Mouse (Mus musculus): ENCODE data around the gene Ppp1r26. TPM values are rescaled to one million over a fixed set of nuclear protein-coding genes. Genes with fewer than 3 reads are reported as not detected.

Ppp1r26 gene
- total RNA-seq, 2 experiments from 2014 or later = 0.29 to 0.40 TPM

DNA sequence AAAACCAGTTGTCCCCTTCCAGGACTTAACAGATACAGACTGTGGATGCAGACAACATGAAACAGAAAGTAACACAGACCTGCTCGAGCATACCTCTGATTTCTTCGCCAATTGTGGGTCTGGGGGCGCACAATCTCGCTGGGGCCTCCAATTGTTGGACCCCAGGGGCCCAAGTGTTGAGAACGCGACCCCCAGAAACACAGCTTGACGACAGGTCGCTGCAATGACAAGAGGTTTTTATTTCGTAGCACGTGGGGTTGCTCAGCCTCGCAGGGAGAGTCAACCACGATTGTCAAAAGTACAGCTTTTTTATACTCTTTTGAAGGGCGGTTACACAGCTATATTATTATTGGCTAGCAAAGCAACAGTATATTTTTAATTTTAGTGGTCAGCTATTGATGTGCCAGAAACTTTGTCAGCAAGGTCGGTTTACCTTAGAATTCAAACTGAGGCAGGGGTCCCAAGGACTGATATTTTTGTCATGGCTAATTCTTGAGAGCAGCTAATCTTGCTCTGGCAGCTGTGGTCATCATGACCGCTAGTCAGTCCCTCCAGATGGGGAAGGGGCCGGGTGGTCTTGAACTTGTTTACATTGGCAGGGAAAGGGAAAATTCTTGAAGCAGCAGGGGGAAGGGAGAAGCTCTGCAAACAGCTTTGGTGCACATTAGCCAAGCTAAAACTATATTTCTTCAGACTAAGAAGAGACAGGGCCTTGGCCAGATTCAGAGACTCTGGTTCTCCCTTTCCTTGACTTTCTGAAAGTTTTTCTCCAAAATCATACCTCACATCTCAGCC, 49.4 kb downstream of the Ppp1r26 start:
- ATAC-seq (ENCODE audit: poor library complexity, severe bottlenecking) = no peak

DNA sequence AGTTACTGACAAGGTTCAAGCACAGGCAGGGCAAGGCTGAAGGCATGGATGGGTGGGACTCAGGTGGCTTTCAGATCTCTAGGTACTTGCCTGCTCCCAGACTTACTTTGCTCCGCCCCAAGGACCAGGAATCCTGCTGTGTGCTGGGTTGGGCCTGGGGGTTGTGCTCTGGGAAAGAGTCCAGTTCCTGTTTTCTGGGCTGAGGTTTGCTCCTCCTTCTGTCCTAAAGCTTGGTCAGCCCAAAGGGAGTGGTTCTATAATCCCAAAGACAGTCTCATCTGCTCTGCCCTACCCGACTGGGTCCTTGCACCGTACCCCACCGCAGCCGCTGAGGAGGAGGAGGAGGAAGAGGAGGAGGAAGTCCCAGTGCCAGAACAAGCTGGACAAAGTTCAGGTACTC, 50.1 kb downstream of the Ppp1r26 start, which contains the start of gene Gbgt1:
TSS of gene Gbgt1 (plus strand) at position 221 of the 400 bp plus-strand sequence.
- peak; percentile 62 for ATAC-seq (ENCODE audit: poor library complexity, severe bottlenecking)

DNA sequence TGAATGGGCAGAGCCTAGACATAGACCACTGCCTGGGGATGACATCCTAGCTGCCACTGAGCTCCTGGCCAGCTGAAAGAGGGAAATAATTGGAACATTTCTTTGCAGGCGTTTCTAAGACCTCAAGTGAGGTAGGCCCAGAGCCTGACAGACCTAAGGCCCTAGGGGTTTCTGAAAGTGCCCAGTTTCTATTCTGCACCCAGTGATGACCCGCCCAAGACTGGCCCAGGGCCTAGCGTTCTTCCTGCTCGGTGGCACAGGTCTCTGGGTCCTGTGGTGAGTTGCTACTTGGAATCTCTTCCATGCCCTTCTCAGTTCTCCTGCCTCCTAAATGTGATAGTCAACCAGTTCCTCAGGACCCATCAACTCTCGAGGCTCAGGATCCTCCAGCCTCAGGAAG, 51.0 kb downstream of the Ppp1r26 start:
- ATAC-seq (ENCODE audit: poor library complexity, severe bottlenecking) = no peak

DNA sequence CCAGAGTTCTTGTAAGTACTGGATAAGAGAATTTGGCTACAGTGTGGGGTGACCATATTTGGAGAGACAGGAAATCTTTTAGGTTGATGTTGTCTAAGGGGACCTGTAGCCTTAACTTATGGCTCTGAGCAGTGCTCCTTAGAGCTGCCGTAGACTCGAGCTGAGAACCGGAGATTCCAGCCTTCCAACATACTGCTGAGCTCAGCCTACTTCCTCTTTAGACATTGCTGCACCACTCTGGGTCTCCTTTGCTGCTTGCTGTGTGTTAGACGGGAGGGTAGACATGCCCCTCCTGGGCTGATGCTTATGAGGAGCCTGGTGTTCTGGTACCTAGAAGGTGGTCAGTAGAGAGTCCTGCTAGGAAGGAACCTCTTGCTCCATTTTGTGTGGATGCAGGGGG, 51.8 kb downstream of the Ppp1r26 start:
- ATAC-seq (ENCODE audit: poor library complexity, severe bottlenecking) = no peak

DNA sequence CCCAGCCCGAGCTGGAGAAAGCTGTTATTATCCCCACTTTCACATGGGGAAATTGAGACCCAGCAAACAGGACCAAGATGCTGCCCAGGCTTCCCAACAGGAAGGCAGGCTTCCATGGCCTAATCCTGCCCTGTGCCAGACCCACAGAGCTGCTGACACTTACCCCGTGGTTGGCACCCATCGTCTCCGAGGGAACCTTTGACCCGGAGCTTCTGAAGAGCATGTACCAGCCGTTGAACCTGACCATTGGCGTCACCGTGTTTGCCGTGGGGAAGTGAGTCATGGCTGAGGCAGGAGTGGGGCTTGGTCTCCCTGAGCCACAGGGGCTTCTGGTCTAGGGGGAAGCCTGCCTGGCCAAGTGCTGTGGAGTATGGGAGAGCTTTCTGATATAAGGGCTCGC, 56.4 kb downstream of the Ppp1r26 start:
- ATAC-seq (ENCODE audit: poor library complexity, severe bottlenecking) = no peak

DNA sequence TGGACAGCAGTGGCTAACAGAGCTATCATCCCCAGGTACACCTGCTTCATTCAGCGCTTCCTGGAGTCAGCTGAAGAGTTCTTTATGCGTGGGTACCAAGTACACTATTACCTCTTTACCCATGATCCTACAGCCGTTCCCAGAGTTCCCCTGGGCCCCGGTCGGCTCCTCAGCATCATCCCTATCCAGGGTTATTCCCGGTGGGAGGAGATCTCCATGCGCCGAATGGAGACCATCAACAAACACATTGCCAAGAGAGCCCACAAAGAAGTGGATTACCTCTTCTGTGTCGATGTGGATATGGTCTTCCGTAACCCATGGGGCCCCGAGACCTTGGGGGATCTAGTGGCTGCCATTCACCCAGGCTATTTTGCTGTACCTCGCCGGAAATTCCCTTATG, 58.1 kb downstream of the Ppp1r26 start:
- ATAC-seq (ENCODE audit: poor library complexity, severe bottlenecking) = no peak

Other genes starting within 250 kb of the Ppp1r26 start
- not detected in 2 replicates for gene 1700007K13Rik, start 19.5 kb downstream of the Ppp1r26 start, total RNA-seq (2015)
- gene 1700007K13Rik, start 19.5 kb downstream of the Ppp1r26 start, total RNA-seq (2017) = not detected in 2 replicates
- gene Mrps2, start 21.3 kb downstream of the Ppp1r26 start, total RNA-seq (2015) = 29.0 and 29.3 TPM in 2 replicates
- 15.7 and 16.7 TPM in 2 replicates for gene Mrps2, start 21.3 kb downstream of the Ppp1r26 start, total RNA-seq (2017)
- gene Gbgt1, start 50.1 kb downstream of the Ppp1r26 start, total RNA-seq (2015) = not detected in 2 replicates
- gene Gbgt1, start 50.1 kb downstream of the Ppp1r26 start, total RNA-seq (2017) = 0.48 TPM in 1 of 2 replicates, not detected in the other
- not detected in 2 replicates for gene Gm10134, start 59.3 kb downstream of the Ppp1r26 start, total RNA-seq (2015)
- not detected in 2 replicates for gene Gm10134, start 59.3 kb downstream of the Ppp1r26 start, total RNA-seq (2017)
- gene Ralgds, start 66.3 kb downstream of the Ppp1r26 start, total RNA-seq (2015) = 1.4 and 2.3 TPM in 2 replicates
- gene Ralgds, start 66.3 kb downstream of the Ppp1r26 start, total RNA-seq (2017) = 1.8 and 2.1 TPM in 2 replicates
- gene Cel, start 116.6 kb downstream of the Ppp1r26 start, total RNA-seq (2015) = not detected in 2 replicates
- gene Cel, start 116.6 kb downstream of the Ppp1r26 start, total RNA-seq (2017) = not detected in 2 replicates
- 12.2 and 15.2 TPM in 2 replicates for gene Gtf3c5, start 137.0 kb downstream of the Ppp1r26 start, total RNA-seq (2015)
- gene Gtf3c5, start 137.0 kb downstream of the Ppp1r26 start, total RNA-seq (2017) = 10.3 and 13.7 TPM in 2 replicates
- 2.9 and 7.4 TPM in 2 replicates for gene Gfi1b, start 175.2 kb downstream of the Ppp1r26 start, total RNA-seq (2015)
- gene Gfi1b, start 175.2 kb downstream of the Ppp1r26 start, total RNA-seq (2017) = 6.1 and 7.8 TPM in 2 replicates
- 8.9 and 10.9 TPM in 2 replicates for gene Tsc1, start 194.4 kb downstream of the Ppp1r26 start, total RNA-seq (2015)
- 11.7 and 12.9 TPM in 2 replicates for gene Tsc1, start 194.4 kb downstream of the Ppp1r26 start, total RNA-seq (2017)

All from megakaryocyte, adult 5-6 weeks (primary cell).